Mouse (Mus musculus): ENCODE results near the gene Cldn11. TPM values are rescaled to one million over a fixed set of nuclear protein-coding genes. Genes with fewer than 3 reads are reported as not detected.

Gene Cldn11
- 111 and 126 TPM in 2 replicates for polyA plus RNA-seq (2021; fragmentation: Nextera tagmentation)
- long read RNA-seq, experiment 1, transcript Cldn11-201 (3 exons, 1,870 nt), result major isoform, 202 of 227 reads
- long read RNA-seq, experiment 1, partial matches to known transcripts, result 21 of 227 reads
- long read RNA-seq, experiment 1, other reads (novel, unspliced or antisense), result 4 of 227 reads
- long read RNA-seq, experiment 2, transcript Cldn11-201 (3 exons, 1,870 nt), result major isoform, 714 of 731 reads
- long read RNA-seq, experiment 2, partial matches to known transcripts, result 5 of 731 reads
- long read RNA-seq, experiment 2, other reads (novel, unspliced or antisense), result 12 of 731 reads

GRCm38 (mm10) chr3:31149706-31150105 is at the start of gene Cldn11:
Gene Cldn11 (plus strand): TSS chr3:31149920.

Other genes starting within 250 kb of the Cldn11 start
- 29.7 and 31.9 TPM in 2 replicates for gene Phc3, start 180.5 kb upstream of the Cldn11 start, polyA plus RNA-seq (2021; fragmentation: Nextera tagmentation)
- gene Prkci, start 154.2 kb upstream of the Cldn11 start, polyA plus RNA-seq (2021; fragmentation: Nextera tagmentation), result 9.3 and 11.7 TPM in 2 replicates
- gene Skil, start 54.9 kb upstream of the Cldn11 start, polyA plus RNA-seq (2021; fragmentation: Nextera tagmentation), result 27.4 and 31.9 TPM in 2 replicates
- gene Slc7a14, start 160.5 kb downstream of the Cldn11 start, polyA plus RNA-seq (2021; fragmentation: Nextera tagmentation), result 32.5 and 37.4 TPM in 2 replicates

Measured in layer of hippocampus, adult 6 months (tissue).